ENCODE assay signal across 10 mouse cellular contexts in the genomic region with DNA sequence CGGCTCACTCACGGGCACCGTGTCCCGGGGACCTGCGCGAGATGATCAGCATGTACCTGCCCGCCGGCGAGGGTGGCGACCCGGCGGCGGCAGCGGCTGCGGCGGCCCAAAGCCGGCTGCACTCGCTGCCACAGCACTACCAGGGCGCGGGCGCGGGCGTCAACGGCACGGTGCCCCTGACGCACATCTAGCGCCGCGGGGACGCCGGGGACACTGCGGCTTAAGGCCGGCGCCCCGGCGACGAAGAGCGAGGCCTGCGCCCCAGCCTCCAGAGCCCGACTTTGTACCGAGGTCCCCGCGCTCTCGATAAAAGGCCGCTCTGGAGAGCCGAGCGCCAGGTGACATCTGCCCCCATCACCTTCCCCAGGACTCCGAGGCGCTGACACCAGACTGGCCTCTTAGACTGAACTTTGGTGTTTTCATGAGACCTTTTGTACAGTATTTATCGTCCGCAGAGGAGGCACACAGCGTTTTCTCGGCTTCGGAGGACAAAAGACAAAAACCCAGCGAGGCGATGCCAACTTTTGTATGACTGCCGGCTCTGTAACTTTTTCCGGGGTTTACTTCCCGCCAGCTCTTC. TPM values are rescaled to one million over a fixed set of nuclear protein-coding genes. Genes with fewer than 3 reads are reported as not detected.
DNase-seq lines count a peak whose midpoint lies in the region; ATAC-seq and TF ChIP-seq lines count a peak whose summit lies in the region.
"Had no signal": no experiment of that assay in that cellular context is flagged by ENCODE, and none has a peak within 500 bp of the region (broad histone marks: within the 10 kb centered on the region; RNA-seq: fewer than 3 reads in every experiment).

No protein-coding gene starts in this region.

- H3K27me3 ChIP-seq in ES-Bruce4 (ENCODE audit: control insufficient read depth, insufficient read depth, low read length, poor library complexity, severe bottlenecking), result peaks cover 56% of the 10 kb centered on the region
- H3K27me3 ChIP-seq in forebrain, embryonic 16.5 days (replicated peaks; ENCODE audit: control insufficient read depth, insufficient read depth, low read length), result peaks cover 7% of the 10 kb centered on the region
- peaks cover 99% of the 10 kb centered on the region for H3K27me3 ChIP-seq in liver, embryonic 13.5 days

- H3K9ac ChIP-seq in ES-Bruce4 (ENCODE audit: low read depth, poor library complexity, severe bottlenecking), result peak overlapping the region; percentile 89
- peak overlapping the region; percentile 86 for H3K9ac ChIP-seq in forebrain, embryonic 16.5 days (replicated peaks; ENCODE audit: low read depth, low read length)
- H3K9ac ChIP-seq in liver, embryonic 13.5 days, result no peak overlapping the region

- H3K4me1 ChIP-seq in ES-Bruce4 (ENCODE audit: control insufficient read depth, insufficient read depth, low read length), result no peaks in the 10 kb centered on the region
- H3K4me1 ChIP-seq in forebrain, embryonic 16.5 days (replicated peaks; ENCODE audit: control insufficient read depth, insufficient read depth, low read length), result peaks cover 50% of the 10 kb centered on the region
- peaks cover 4% of the 10 kb centered on the region; the same call in 1 of the 2 replicates for H3K4me1 ChIP-seq in liver, embryonic 13.5 days (replicated peaks)

- WGBS in forebrain, embryonic 16.5 days, result under 1% methylated on average over 59 of the region's 59 CpGs
- WGBS in liver, embryonic 13.5 days (ENCODE audit: insufficient replicate concordance), result under 1% methylated on average over 59 of the region's 59 CpGs

- peak; percentile 17 to 27 for DNase-seq in frontal cortex, postnatal 36 days (ENCODE audit: low spot score in 2 of 2)
- no peak for DNase-seq in frontal cortex, postnatal 25 days (ENCODE audit: low spot score in 2 of 2)
- no peak for DNase-seq in liver, embryonic 13.5 days
- DNase-seq in gastrocnemius, adult 8-10 months (ENCODE audit: low spot score in 2 of 2), result no peak
- no peak for DNase-seq in gastrocnemius, postnatal 4 days (ENCODE audit: low spot score in 2 of 2)
- DNase-seq in left cerebral cortex, adult 18-20 months (ENCODE audit: low spot score in 2 of 2), result no peak
- DNase-seq: gastrocnemius, postnatal 14 days had no signal

- peak overlapping the region; percentile 66 for H3K4me3 ChIP-seq in ES-Bruce4 (ENCODE audit: low read depth, low read length)
- H3K4me3 ChIP-seq in forebrain, embryonic 16.5 days (replicated peaks; ENCODE audit: low read length), result peak overlapping the region; percentile 64
- peak overlapping the region; percentile 25; the same call in 1 of the 2 replicates for H3K4me3 ChIP-seq in liver, embryonic 13.5 days (replicated peaks)

- no peak for TF ChIP-seq EP300 in ES-Bruce4 (IDR thresholded peaks at IDR 0.05; ENCODE audit: insufficient read depth, low read depth, low read length)

- no peak for TF ChIP-seq POLR2A in ES-Bruce4 (IDR thresholded peaks at IDR 0.05; ENCODE audit: insufficient read depth, low read length)

- peak overlapping the region; percentile 69 for H3K4me2 ChIP-seq in forebrain, embryonic 16.5 days (ENCODE audit: low read length)
- no peak overlapping the region for H3K4me2 ChIP-seq in liver, embryonic 13.5 days

- no peak for TF ChIP-seq CTCF in ES-Bruce4 (IDR thresholded peaks at IDR 0.05; ENCODE audit: low read depth, low read length)

- no peak for ATAC-seq in forebrain, embryonic 16.5 days
- no peak for ATAC-seq in liver, embryonic 13.5 days (ENCODE audit: low read depth)

- H3K27ac ChIP-seq in ES-Bruce4 (ENCODE audit: insufficient read depth, low read length), result no peak overlapping the region
- H3K27ac ChIP-seq in forebrain, embryonic 16.5 days (ENCODE audit: low read length), result peak overlapping the region; percentile 92
- no peak overlapping the region for H3K27ac ChIP-seq in liver, embryonic 13.5 days

- no peaks in the 10 kb centered on the region for H3K9me3 ChIP-seq in ES-Bruce4 (replicated peaks; ENCODE audit: control insufficient read depth, insufficient read depth, low read length, poor library complexity, severe bottlenecking)
- no peaks in the 10 kb centered on the region for H3K9me3 ChIP-seq in forebrain, embryonic 16.5 days (ENCODE audit: control insufficient read depth, low read length)
- no peaks in the 10 kb centered on the region for H3K9me3 ChIP-seq in liver, embryonic 13.5 days (replicated peaks)

- no peaks in the 10 kb centered on the region for H3K36me3 ChIP-seq in ES-Bruce4 (ENCODE audit: control insufficient read depth, insufficient read depth, low read length, poor library complexity, severe bottlenecking)
- H3K36me3 ChIP-seq in forebrain, embryonic 16.5 days (ENCODE audit: control insufficient read depth, insufficient read depth), result no peaks in the 10 kb centered on the region
- H3K36me3 ChIP-seq in liver, embryonic 13.5 days, result no peaks in the 10 kb centered on the region

RNA-seq across cellular contexts. Expression of a gene that starts 2.3 kb away (rescaled TPM):
- 0.37 and 0.50 TPM in 2 replicates for polyA plus RNA-seq in ES-Bruce4 (2011; ENCODE audit: insufficient read depth, insufficient read length, low read depth, missing spikeins)
- 4.4 and 4.5 TPM in 2 replicates for polyA plus RNA-seq in forebrain, embryonic 16.5 days (2015; fragmentation: Nextera tagmentation; extraction: Ambion mirVana)
- polyA plus RNA-seq in liver, embryonic 13.5 days (2015; fragmentation: Nextera tagmentation; extraction: Ambion mirVana), result not detected in 2 replicates
- not detected for total RNA-seq in gastrocnemius, adult 8-10 months (2022)
- total RNA-seq in gastrocnemius, postnatal 4 days (2021), result not detected
- total RNA-seq in left cerebral cortex, adult 18-20 months (2021), result 10 to 100 TPM in 1 of 2 experiments, 1 to 10 TPM in 1; 9.4 to 10.6 TPM
- total RNA-seq: gastrocnemius, postnatal 14 days had no signal
- polyA plus RNA-seq: liver, embryonic 16.5 days had no signal

Comparison
In these comparisons a context has a peak if more than half of its experiments do, and no peak if none do; other contexts are left out.
1. DNase-seq: peak in frontal cortex, postnatal 36 days (2 of 2); none in frontal cortex, postnatal 25 days (0 of 2), liver, embryonic 13.5 days (single experiment), gastrocnemius, adult 8-10 months (0 of 2), gastrocnemius, postnatal 4 days (0 of 2) and left cerebral cortex, adult 18-20 months (0 of 2).
2. RNA of a gene that starts 2.3 kb away (total RNA-seq): 9.4 to 10.6 TPM in left cerebral cortex, adult 18-20 months; not detected in gastrocnemius, postnatal 4 days and not detected in gastrocnemius, adult 8-10 months; every median in the first group is over 10 times any median in the second.
3. Peak in every context shown above with its lines, with median percentiles within 50 percentile points of each other: H3K4me3 ChIP-seq.